Mouse (Mus musculus) MEL (cell line): ENCODE data around the gene Reln. TPM values are rescaled to one million over a fixed set of nuclear protein-coding genes. Genes with fewer than 3 reads are reported as not detected.

Source experiments
- DNase-seq: peaks from one replicate; pipeline ENCODE4 v3.0.0; 2011; ENCODE audit warnings: low read depth, low spot score
- H3K27ac ChIP-seq: 2 replicates; pipeline ENCODE4 v1.5.1; 2012; ENCODE audit warnings: low read depth, mild to moderate bottlenecking, control low read depth, low read length, moderate library complexity; ENCODE audit not compliant: control insufficient read depth
- H3K27me3 ChIP-seq, 2 experiments: fragments of 150-350 bp in 1 of 2; sonication (generic) in 1 of 2; 2 replicates each; pipeline ENCODE4 v1.6.1; 2012; ENCODE audit warnings: low read length in 2 of 2, mild to moderate bottlenecking in 2 of 2, improper control_type of control experiment in 1 of 2, moderate library complexity in 1 of 2; ENCODE audit not compliant: insufficient read depth in 2 of 2, control insufficient read depth in 1 of 2
- H3K36me3 ChIP-seq, 2 experiments: 2 replicates each; pipeline ENCODE4 v1.6.1; 2012 to 2014; ENCODE audit warnings: low read length in 2 of 2, improper control_type of control experiment in 1 of 2, inconsistent platforms in 1 of 2, mild to moderate bottlenecking in 1 of 2; ENCODE audit not compliant: insufficient read depth in 2 of 2, control insufficient read depth in 1 of 2
- H3K4me1 ChIP-seq, 2 experiments: fragments of 150-350 bp in 1 of 2; sonication (generic) in 1 of 2; 2 replicates each; pipeline ENCODE4 v1.6.1; 2012; ENCODE audit warnings: low read length in 2 of 2, improper control_type of control experiment in 1 of 2, mild to moderate bottlenecking in 1 of 2; ENCODE audit not compliant: insufficient read depth in 2 of 2, control insufficient read depth in 1 of 2
- H3K4me3 ChIP-seq, 2 experiments: fragments of 150-350 bp in 1 of 2; sonication (generic) in 1 of 2; 2 replicates each; pipeline ENCODE4 v1.5.1; 2012; ENCODE audit warnings: low read depth in 2 of 2, low read length in 2 of 2, mild to moderate bottlenecking in 2 of 2, moderate library complexity in 2 of 2, control low read depth in 1 of 2, improper control_type of control experiment in 1 of 2; ENCODE audit not compliant: control insufficient read depth in 1 of 2, insufficient read depth in 1 of 2
- H3K79me2 ChIP-seq: 2 replicates; pipeline ENCODE4 v1.6.1; 2012; ENCODE audit warnings: mild to moderate bottlenecking, low read length, moderate library complexity; ENCODE audit not compliant: control insufficient read depth, poor library complexity, insufficient read depth
- H3K9ac ChIP-seq: 2 replicates; pipeline ENCODE4 v1.6.1; 2012; ENCODE audit warnings: low read depth, mild to moderate bottlenecking, control low read depth, low read length, moderate library complexity; ENCODE audit not compliant: control insufficient read depth, poor library complexity, severe bottlenecking
- H3K9me3 ChIP-seq: fragments of 150-350 bp; sonication (generic); replicated peaks from 2 replicates; pipeline ENCODE4 v1.6.1; 2012; ENCODE audit warnings: mild to moderate bottlenecking, low read length, improper control_type of control experiment, moderate library complexity; ENCODE audit not compliant: insufficient read depth
- BHLHE40 ChIP-seq: IDR thresholded peaks from 2 replicates; pipeline ENCODE4 v1.6.1; 2012; ENCODE audit warnings: low read depth, mild to moderate bottlenecking, inconsistent platforms, low read length, improper control_type of control experiment, borderline replicate concordance
- CHD2 ChIP-seq: IDR thresholded peaks from 2 replicates; pipeline ENCODE4 v1.6.1; 2011; ENCODE audit warnings: low read length, improper control_type of control experiment
- E2F4 ChIP-seq: IDR thresholded peaks from 2 replicates; pipeline ENCODE4 v1.6.1; 2011; ENCODE audit warnings: low read depth, low read length, improper control_type of control experiment, borderline replicate concordance
- ELF1 ChIP-seq: IDR thresholded peaks from 2 replicates; pipeline ENCODE4 v1.6.1; 2014; ENCODE audit warnings: low read depth, mild to moderate bottlenecking, inconsistent platforms, low read length, improper control_type of control experiment, moderate library complexity
- EP300 ChIP-seq, 2 experiments: IDR thresholded peaks; 2 replicates each; pipeline ENCODE4 v1.6.1; 2011; ENCODE audit warnings: improper control_type of control experiment in 2 of 2, low read length in 2 of 2, low read depth in 1 of 2, mild to moderate bottlenecking in 1 of 2
- ETS1 ChIP-seq: IDR thresholded peaks from 2 replicates; pipeline ENCODE4 v1.6.1; 2012; ENCODE audit warnings: low read depth, mild to moderate bottlenecking, inconsistent platforms, low read length, improper control_type of control experiment, moderate library complexity
- GABPA ChIP-seq: IDR thresholded peaks from 2 replicates; pipeline ENCODE4 v1.6.1; 2012; ENCODE audit warnings: low read depth, mild to moderate bottlenecking, inconsistent platforms, low read length, improper control_type of control experiment, moderate library complexity
- HCFC1 ChIP-seq: IDR thresholded peaks from 2 replicates; pipeline ENCODE4 v1.6.1; 2012; ENCODE audit warnings: low read depth, mild to moderate bottlenecking, inconsistent platforms, low read length, improper control_type of control experiment, moderate library complexity
- JUND ChIP-seq: IDR thresholded peaks from 2 replicates; pipeline ENCODE4 v1.6.1; 2011; ENCODE audit warnings: low read depth, mild to moderate bottlenecking, improper control_type of control experiment, low read length
- KAT2A ChIP-seq: conservative IDR thresholded peaks from 2 replicates; pipeline ENCODE4 v1.6.1; 2012; ENCODE audit warnings: low read depth, low read length, improper control_type of control experiment, inconsistent platforms
- MAFK ChIP-seq: IDR thresholded peaks from 2 replicates; pipeline ENCODE4 v1.6.1; 2011; ENCODE audit warnings: low read depth, mild to moderate bottlenecking, low read length, improper control_type of control experiment, borderline replicate concordance
- MAZ ChIP-seq: IDR thresholded peaks from 2 replicates; pipeline ENCODE4 v1.6.1; 2012; ENCODE audit warnings: low read depth, mild to moderate bottlenecking, inconsistent platforms, low read length, improper control_type of control experiment
- MEF2A ChIP-seq: IDR thresholded peaks from 2 replicates; pipeline ENCODE4 v1.6.1; 2014; ENCODE audit warnings: low read depth, mild to moderate bottlenecking, inconsistent platforms, low read length, improper control_type of control experiment; ENCODE audit not compliant: poor library complexity, insufficient replicate concordance, severe bottlenecking; ENCODE audit errors: extremely low read depth
- MYC ChIP-seq: IDR thresholded peaks from 2 replicates; pipeline ENCODE4 v1.6.1; 2011; ENCODE audit warnings: low read depth, mild to moderate bottlenecking, low read length, improper control_type of control experiment, moderate library complexity
- NELFE ChIP-seq: IDR thresholded peaks from 2 replicates; pipeline ENCODE4 v1.6.1; 2011; ENCODE audit warnings: low read depth, low read length, improper control_type of control experiment
- NRF1 ChIP-seq: IDR thresholded peaks from 2 replicates; pipeline ENCODE4 v1.6.1; 2014; ENCODE audit warnings: low read depth, mild to moderate bottlenecking, inconsistent platforms, low read length, improper control_type of control experiment, moderate library complexity; ENCODE audit not compliant: poor library complexity, insufficient read depth, severe bottlenecking
- POLR2A ChIP-seq, 2 experiments: IDR thresholded peaks; 2 replicates each; pipeline ENCODE4 v1.6.1; 2011 to 2012; ENCODE audit warnings: low read length in 2 of 2, mild to moderate bottlenecking in 2 of 2, control low read depth in 1 of 2, improper control_type of control experiment in 1 of 2, low read depth in 1 of 2, moderate library complexity in 1 of 2; ENCODE audit not compliant: control insufficient read depth in 1 of 2, insufficient read depth in 1 of 2, poor library complexity in 1 of 2
- POLR2AphosphoS2 ChIP-seq: IDR thresholded peaks from 2 replicates; pipeline ENCODE4 v1.6.1; 2011; ENCODE audit warnings: low read length, improper control_type of control experiment
- RCOR1 ChIP-seq: IDR thresholded peaks from 2 replicates; pipeline ENCODE4 v1.6.1; 2012; ENCODE audit warnings: low read depth, mild to moderate bottlenecking, inconsistent platforms, low read length, improper control_type of control experiment
- TAL1 ChIP-seq: IDR thresholded peaks from 2 replicates; pipeline ENCODE4 v1.6.1; 2012; ENCODE audit warnings: mild to moderate bottlenecking, inconsistent platforms, low read length, moderate library complexity, mixed read lengths
- TBP ChIP-seq: IDR thresholded peaks from 2 replicates; pipeline ENCODE4 v1.8.0; 2011; ENCODE audit warnings: low read depth, low read length, improper control_type of control experiment
- UBTF ChIP-seq: IDR thresholded peaks from 2 replicates; pipeline ENCODE4 v1.6.1; 2012; ENCODE audit warnings: low read depth, mild to moderate bottlenecking, inconsistent platforms, low read length, improper control_type of control experiment, moderate library complexity, borderline replicate concordance; ENCODE audit not compliant: insufficient read depth
- USF2 ChIP-seq, 2 experiments: IDR thresholded peaks; 2 replicates each; pipeline ENCODE4 v1.6.1; 2011 to 2012; ENCODE audit warnings: improper control_type of control experiment in 2 of 2, low read length in 2 of 2, borderline replicate concordance in 1 of 2, inconsistent platforms in 1 of 2, low read depth in 1 of 2, mild to moderate bottlenecking in 1 of 2; ENCODE audit not compliant: insufficient read depth in 1 of 2
- ZKSCAN1 ChIP-seq: IDR thresholded peaks from 2 replicates; pipeline ENCODE4 v1.6.1; 2012; ENCODE audit warnings: low read depth, mild to moderate bottlenecking, inconsistent platforms, low read length, improper control_type of control experiment, moderate library complexity
- ZMIZ1 ChIP-seq: IDR thresholded peaks from 2 replicates; pipeline ENCODE4 v1.6.1; 2012; ENCODE audit warnings: low read depth, mild to moderate bottlenecking, inconsistent platforms, low read length, improper control_type of control experiment, moderate library complexity
- polyA plus RNA-seq, 2 experiments: library from polyadenylated mRNA; stranded (reverse) in 1 of 2; unstranded in 1 of 2; fragments of >175 nt in 1 of 2; fragments of >200 nt in 1 of 2; gene quantifications; 2 replicates each; pipeline versions ENCODE4 v1.2.1 to v1.2.4; 2012; ENCODE audit warnings: low replicate concordance in 2 of 2, low read depth in 1 of 2; ENCODE audit not compliant: insufficient read length in 2 of 2, insufficient read depth in 1 of 2, missing spikeins in 1 of 2
- total RNA-seq: library from RNA; depleted of rRNA; stranded (reverse); fragments of 300-350 nt; gene quantifications from 2 replicates; pipeline ENCODE4 v1.2.3, GENCODE M21; 2012

The Reln gene
- total and polyA plus RNA-seq, 3 experiments, result not detected

GRCm38 (mm10) chr5:22191784-22192183 is 152.7 kb downstream of the Reln start:
- Histone ChIP-seq H3K79me2 (no peaks in the 10 kb centered on the region), H3K27me3 (no peaks in the 10 kb centered on the region), H3K9me3 (no peaks in the 10 kb centered on the region), H3K4me3 (no peak overlapping the region), H3K9ac (no peak overlapping the region), H3K27ac (no peak overlapping the region), H3K36me3 (no peaks in the 10 kb centered on the region), H3K4me1 (no peaks in the 10 kb centered on the region)
- TF ChIP-seq POLR2A (IDR thresholded peaks at IDR 0.05; ENCODE audit: control insufficient read depth in 1 of 2, insufficient read depth in 1 of 2, low read depth in 1 of 2, low read length in 2 of 2, poor library complexity in 1 of 2) (no peak), USF2 (IDR thresholded peaks at IDR 0.05; ENCODE audit: borderline replicate concordance in 1 of 2, insufficient read depth in 1 of 2, low read depth in 1 of 2, low read length in 2 of 2) (no peak), HCFC1 (no peak), CHD2 (no peak), MAZ (no peak), JUND (no peak), MAFK (no peak), ELF1 (no peak), ZMIZ1 (no peak)
- no peak for DNase-seq

- Histone ChIP-seq H3K4me1 (no peaks in the 10 kb centered on the region), H3K36me3 (no peaks in the 10 kb centered on the region), H3K79me2 (no peaks in the 10 kb centered on the region), H3K9me3 (no peaks in the 10 kb centered on the region), H3K9ac (no peak overlapping the region), H3K4me3 (no peak overlapping the region), H3K27me3 (no peaks in the 10 kb centered on the region), H3K27ac (no peak overlapping the region)
- no peak for DNase-seq
- TF ChIP-seq ZMIZ1, result no peak
- no peak for TF ChIP-seq ZKSCAN1
- no peak for TF ChIP-seq TAL1
- TF ChIP-seq EP300 (IDR thresholded peaks at IDR 0.05; ENCODE audit: low read depth in 1 of 2, low read length in 2 of 2), result no peak
- no peak for TF ChIP-seq UBTF
- no peak for TF ChIP-seq NRF1
- no peak for TF ChIP-seq ETS1
- TF ChIP-seq BHLHE40, result no peak
- no peak for TF ChIP-seq USF2 (IDR thresholded peaks at IDR 0.05; ENCODE audit: borderline replicate concordance in 1 of 2, insufficient read depth in 1 of 2, low read depth in 1 of 2, low read length in 2 of 2)
- TF ChIP-seq HCFC1, result no peak
- TF ChIP-seq GABPA, result no peak
- no peak for TF ChIP-seq POLR2A (IDR thresholded peaks at IDR 0.05; ENCODE audit: control insufficient read depth in 1 of 2, insufficient read depth in 1 of 2, low read depth in 1 of 2, low read length in 2 of 2, poor library complexity in 1 of 2)
- TF ChIP-seq NELFE, result no peak
- TF ChIP-seq E2F4, result no peak
- no peak for TF ChIP-seq POLR2AphosphoS2
- TF ChIP-seq MYC, result no peak
- TF ChIP-seq RCOR1, result no peak
- TF ChIP-seq KAT2A, result no peak
- TF ChIP-seq MEF2A, result no peak
- no peak for TF ChIP-seq TBP
Measured at GRCm38 (mm10) chr5:22190333-22190732, 154.2 kb downstream of the Reln start.
